Mouse (Mus musculus): ENCODE results near the gene Tomm70a.
A peak's percentile ranks its signal among the peaks of the same experiment; 100 is the strongest.
"Not testable (repeated sequence)": the region's sequence is repeated elsewhere in the genome, so short reads cannot be mapped to it uniquely, and the experiment has no call there.

Gene Tomm70a

GRCm38 (mm10) chr16:57144741-57145140 is 23.2 kb downstream of the Tomm70a start:
- DNase-seq (ENCODE audit: low spot score in 2 of 2): no peak

GRCm38 (mm10) chr16:57151437-57151836 is 29.9 kb downstream of the Tomm70a start:
- DNase-seq (ENCODE audit: low spot score in 2 of 2): no peak

GRCm38 (mm10) chr16:57155899-57156298 is 34.4 kb downstream of the Tomm70a start:
- no peak for DNase-seq (ENCODE audit: low spot score in 2 of 2)

- no peak for DNase-seq (ENCODE audit: low spot score in 2 of 2)
Measured at GRCm38 (mm10) chr16:57157076-57157475, 35.6 kb downstream of the Tomm70a start.

- no peak for DNase-seq (ENCODE audit: low spot score in 2 of 2)
Measured at GRCm38 (mm10) chr16:57157728-57158127, 36.2 kb downstream of the Tomm70a start.

- no peak for DNase-seq (ENCODE audit: low spot score in 2 of 2)
Measured at GRCm38 (mm10) chr16:57159835-57160234, 38.3 kb downstream of the Tomm70a start.

DNA sequence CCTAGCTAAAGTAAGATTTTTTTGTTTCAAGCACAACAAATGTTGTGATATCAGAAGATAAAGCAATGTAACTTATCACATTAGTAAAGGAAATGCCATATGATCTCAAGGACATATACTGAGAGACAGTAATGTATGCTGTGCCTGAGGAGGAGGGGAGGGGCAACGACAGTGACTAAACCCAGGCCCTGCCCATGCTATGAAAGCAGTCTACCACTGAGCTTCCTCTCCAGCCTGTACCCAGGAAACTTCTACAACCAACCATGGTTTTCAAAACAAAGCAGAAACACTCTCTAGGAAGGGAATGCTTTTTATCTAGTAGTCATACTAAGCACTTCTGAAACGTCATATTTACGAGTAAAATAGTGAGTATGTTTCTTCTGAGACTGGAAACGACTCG is 41.3 kb downstream of the Tomm70a start:
- DNase-seq (ENCODE audit: low spot score in 2 of 2): no peak

DNA sequence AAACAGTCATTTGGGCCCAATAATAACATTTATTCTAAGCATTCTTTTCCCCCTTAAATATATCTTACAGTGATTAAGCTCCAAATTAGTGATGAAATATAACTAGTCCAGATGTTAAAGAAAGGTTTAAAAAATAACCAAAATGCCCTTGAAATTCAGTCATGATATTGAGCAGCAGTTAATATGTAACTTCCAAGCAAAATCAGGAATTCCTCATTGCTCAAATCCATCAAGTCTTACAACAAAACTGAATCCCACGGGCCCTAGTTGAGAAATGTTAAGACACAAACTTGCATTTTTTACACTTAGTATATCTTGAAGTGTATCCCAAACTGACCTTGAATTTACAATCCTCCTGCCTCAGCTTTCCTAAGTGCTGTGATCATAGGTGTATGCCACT is 42.2 kb downstream of the Tomm70a start:
- no peak for DNase-seq (ENCODE audit: low spot score in 2 of 2)

- no peak for DNase-seq (ENCODE audit: low spot score in 2 of 2)
Measured at GRCm38 (mm10) chr16:57165157-57165556, 43.7 kb downstream of the Tomm70a start.

DNA sequence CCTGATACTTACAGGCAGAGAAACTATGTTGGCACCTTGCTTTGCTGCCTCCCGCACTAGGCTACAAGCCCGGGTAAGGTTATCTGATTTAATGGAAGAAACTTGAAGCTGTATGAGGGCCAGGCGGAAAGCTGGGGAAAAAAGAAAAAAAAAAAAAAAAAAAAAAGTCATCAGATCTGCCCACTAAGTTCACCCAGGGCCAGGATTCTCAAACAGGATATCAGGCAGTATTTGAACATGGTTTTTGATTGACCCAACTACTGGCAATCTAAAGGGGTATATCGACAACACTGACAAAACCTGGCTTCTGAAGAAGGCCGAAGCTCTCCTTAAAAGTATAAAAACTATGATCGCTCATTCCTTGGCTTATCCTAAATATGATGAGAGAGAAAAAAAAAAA is 44.6 kb downstream of the Tomm70a start:
- no peak for DNase-seq (ENCODE audit: low spot score in 2 of 2)

GRCm38 (mm10) chr16:57166611-57167513 is 45.4 kb downstream of the Tomm70a start, which contains the start of gene Nit2:
Gene Nit2 (minus strand): TSS chr16:57167341.
- peak; percentile 85 to 93 for DNase-seq (ENCODE audit: low spot score in 2 of 2)

DNA sequence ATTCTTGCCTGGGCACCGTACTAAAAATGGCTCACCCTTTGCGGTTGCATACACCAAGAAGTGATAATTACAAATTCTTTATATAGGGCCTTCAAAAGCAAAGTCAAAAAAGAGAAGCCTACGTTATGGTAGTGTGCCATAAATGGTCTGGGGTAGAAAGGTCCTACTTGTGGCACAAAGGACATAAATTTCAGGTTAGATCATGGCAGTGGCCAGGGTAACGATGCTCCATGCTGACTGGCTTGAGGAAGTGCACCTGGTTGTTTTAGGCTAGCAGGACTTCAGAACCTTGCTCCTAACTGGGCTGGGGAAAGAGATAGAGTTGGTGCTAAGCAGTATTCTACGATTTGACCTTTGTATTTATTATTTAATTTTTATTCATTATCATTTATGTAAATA is 46.0 kb downstream of the Tomm70a start:
- no peak for DNase-seq (ENCODE audit: low spot score in 2 of 2)

- DNase-seq (ENCODE audit: low spot score in 2 of 2): no peak
Measured at GRCm38 (mm10) chr16:57168236-57168635, 46.7 kb downstream of the Tomm70a start.

DNA sequence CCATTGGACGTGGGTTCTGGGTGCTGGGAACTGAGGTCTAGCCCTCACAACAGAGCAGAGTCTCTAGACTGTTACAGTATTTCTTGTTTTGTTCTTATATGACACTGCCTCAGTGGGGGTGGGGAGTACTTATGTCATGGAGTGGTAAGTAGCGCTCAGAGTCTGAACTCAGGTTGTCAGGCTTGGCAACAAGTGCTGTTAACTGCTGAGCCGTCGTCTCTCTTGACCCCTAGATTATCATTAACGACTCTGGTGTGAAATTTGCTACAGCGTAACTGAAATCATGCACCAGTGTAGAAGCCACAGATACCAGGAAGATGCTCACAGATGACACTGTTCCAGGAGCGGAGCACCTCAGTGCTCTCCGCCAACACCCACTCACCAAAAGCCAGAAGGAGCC is 49.7 kb downstream of the Tomm70a start:
- DNase-seq (ENCODE audit: low spot score in 2 of 2): no peak

GRCm38 (mm10) chr16:57171570-57171969 is 50.1 kb downstream of the Tomm70a start:
- no peak for DNase-seq (ENCODE audit: low spot score in 2 of 2)

- not testable (repeated sequence) for DNase-seq (ENCODE audit: low spot score in 2 of 2)
Measured at GRCm38 (mm10) chr16:57174480-57174879, 53.0 kb downstream of the Tomm70a start.

- no peak for DNase-seq (ENCODE audit: low spot score in 2 of 2)
Measured at GRCm38 (mm10) chr16:57175751-57176150, 54.2 kb downstream of the Tomm70a start.

DNA sequence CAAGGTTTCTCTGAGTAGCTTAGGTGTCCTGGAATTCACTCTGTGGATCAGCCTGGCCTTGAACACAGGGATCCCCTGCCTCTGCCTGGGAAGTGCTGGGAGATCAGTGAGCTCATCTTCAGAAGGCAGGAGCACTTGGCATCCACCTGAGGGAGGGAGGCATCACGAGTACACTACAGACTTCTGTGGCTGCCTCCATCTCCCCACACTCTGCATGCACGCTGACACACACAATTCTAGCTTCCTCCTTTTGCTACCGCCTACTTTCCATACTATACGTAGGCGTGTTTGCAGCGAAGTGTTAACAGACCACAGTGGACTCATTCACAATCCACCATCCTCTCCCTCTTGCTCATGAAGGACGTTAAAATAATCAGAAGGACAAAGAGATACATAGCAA is 54.8 kb downstream of the Tomm70a start:
- peak in 1 of 2 experiments; percentile 28 for DNase-seq (ENCODE audit: low spot score in 2 of 2)

DNA sequence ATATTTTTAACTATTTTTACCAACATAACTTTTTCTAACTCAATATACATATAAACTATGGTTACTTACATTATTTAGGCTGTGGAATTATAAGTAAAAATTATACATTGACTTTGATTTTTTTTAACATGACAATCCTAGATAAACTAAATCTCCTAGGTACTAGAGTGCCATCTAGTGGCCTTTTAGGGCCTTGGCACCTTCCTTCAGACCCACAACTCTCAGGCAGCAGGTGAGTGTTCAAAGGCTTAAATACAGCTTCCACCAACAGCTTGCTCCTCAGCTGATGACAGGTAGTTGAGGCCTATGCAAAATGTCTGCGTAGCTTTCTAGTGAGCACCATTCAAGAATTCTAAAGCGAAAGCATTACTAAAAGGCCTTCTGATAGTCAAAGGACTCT is 55.8 kb downstream of the Tomm70a start:
- no peak for DNase-seq (ENCODE audit: low spot score in 2 of 2)

DNA sequence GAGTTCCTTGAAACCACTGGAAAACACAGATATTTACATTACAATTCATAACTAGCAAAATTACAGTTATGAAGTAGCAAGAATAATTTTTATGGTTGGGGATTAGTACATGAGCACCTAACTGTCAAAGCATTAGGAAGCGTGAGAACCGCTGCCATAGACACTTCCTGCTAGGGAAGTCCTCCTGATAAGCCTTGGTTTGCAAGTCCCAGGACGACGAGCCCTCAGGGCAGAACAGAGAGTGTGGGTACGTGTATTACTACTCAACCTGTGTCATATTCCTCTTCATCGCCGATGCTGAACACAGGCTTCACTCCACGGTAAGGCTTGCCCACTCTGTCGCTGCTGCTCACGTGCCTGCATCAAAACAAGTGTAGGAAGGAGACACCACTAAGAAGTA is 56.2 kb downstream of the Tomm70a start:
- DNase-seq (ENCODE audit: low spot score in 2 of 2): no peak

- peak; percentile 33 to 34 for DNase-seq (ENCODE audit: low spot score in 2 of 2)
Measured at GRCm38 (mm10) chr16:57181180-57181579, 59.7 kb downstream of the Tomm70a start.

GRCm38 (mm10) chr16:57182037-57182436 is 60.5 kb downstream of the Tomm70a start:
- no peak for DNase-seq (ENCODE audit: low spot score in 2 of 2)

DNA sequence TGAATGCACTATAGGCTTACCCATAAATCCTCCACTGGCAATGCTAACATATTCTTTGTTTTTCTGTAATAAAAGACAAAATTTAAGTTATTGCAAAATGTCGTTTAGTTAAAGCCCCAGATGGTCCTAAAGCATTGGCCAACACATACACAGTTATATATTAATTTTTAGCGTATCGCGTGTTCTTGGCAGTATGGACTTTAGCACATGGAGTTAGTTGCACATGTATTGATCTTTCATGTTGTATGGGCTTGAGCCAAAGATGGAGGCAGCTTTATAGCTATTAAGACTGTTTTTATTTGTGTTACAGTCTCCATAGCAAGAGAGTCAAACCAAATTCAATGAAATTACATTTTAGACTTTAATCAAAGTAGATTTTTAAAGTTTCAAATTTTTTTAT is 65.1 kb downstream of the Tomm70a start:
- no peak for DNase-seq (ENCODE audit: low spot score in 2 of 2)

DNA sequence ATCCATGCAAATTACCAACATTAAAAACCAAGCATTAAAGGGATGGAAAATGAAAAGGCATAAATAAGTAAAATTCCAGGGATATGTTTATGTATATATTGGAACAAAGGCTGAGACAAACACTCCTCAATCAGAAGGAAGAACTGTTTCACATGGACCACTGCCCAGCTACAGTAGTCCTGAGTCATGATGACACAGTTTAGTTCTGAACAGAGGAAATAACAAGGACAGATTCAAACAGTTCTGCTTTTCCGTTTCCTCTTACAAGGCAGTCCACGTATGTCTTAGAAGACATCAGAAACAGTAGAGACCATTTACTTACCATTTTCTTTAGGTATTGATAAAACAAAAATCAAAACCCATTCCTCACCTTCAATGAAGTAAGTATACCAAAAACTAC is 68.0 kb downstream of the Tomm70a start:
- DNase-seq (ENCODE audit: low spot score in 2 of 2): no peak
